Mouse (Mus musculus) CH12.LX (cell line): ENCODE measurements around the gene Scaf4. TPM values are rescaled to one million over a fixed set of nuclear protein-coding genes. Genes with fewer than 3 reads are reported as not detected.

Source experiments
- DNase-seq: peaks from one replicate; pipeline ENCODE4 v3.0.0-alpha.2; 2013; ENCODE audit errors: extremely low read depth
- H3K27ac ChIP-seq: 2 replicates; pipeline ENCODE4 v1.5.1; 2012; ENCODE audit warnings: low read depth, mild to moderate bottlenecking, control low read depth, moderate library complexity; ENCODE audit not compliant: insufficient read depth
- H3K27me3 ChIP-seq: replicated peaks from 2 replicates; pipeline ENCODE3; 2012; ENCODE audit warnings: inconsistent platforms
- H3K36me3 ChIP-seq, 2 experiments: replicated peaks in 1 of 2; 2 replicates each; pipeline versions ENCODE3 to v1.6.1; 2012; ENCODE audit warnings: inconsistent platforms in 1 of 2, low read length in 1 of 2, mild to moderate bottlenecking in 1 of 2, mixed read lengths in 1 of 2, moderate library complexity in 1 of 2; ENCODE audit not compliant: control insufficient read depth in 1 of 2, insufficient read depth in 1 of 2
- H3K4me1 ChIP-seq, 2 experiments: 2 replicates each; pipeline ENCODE4 v1.6.1; 2012; ENCODE audit warnings: inconsistent platforms in 1 of 2, moderate library complexity in 1 of 2; ENCODE audit not compliant: insufficient read depth in 2 of 2, control insufficient read depth in 1 of 2
- H3K4me2 ChIP-seq: 2 replicates; pipeline ENCODE4 v1.6.1; 2012; ENCODE audit warnings: low read depth, mild to moderate bottlenecking, control low read depth; ENCODE audit not compliant: poor library complexity, insufficient read depth, severe bottlenecking
- H3K4me3 ChIP-seq, 3 experiments: fragments of 150-350 bp in 1 of 3; sonication (generic) in 1 of 3; replicated peaks in 1 of 3; 2 replicates each; pipeline versions ENCODE3 to v1.5.1; 2011 to 2012; ENCODE audit warnings: low read depth in 2 of 3, low read length in 2 of 3, mild to moderate bottlenecking in 2 of 3, moderate library complexity in 2 of 3, control low read depth in 1 of 3, improper control_type of control experiment in 1 of 3, inconsistent platforms in 1 of 3, mixed read lengths in 1 of 3; ENCODE audit not compliant: poor library complexity in 1 of 3
- H3K79me2 ChIP-seq: replicated peaks from 2 replicates; pipeline ENCODE4 v1.6.1; 2012; ENCODE audit warnings: mild to moderate bottlenecking, moderate library complexity; ENCODE audit not compliant: control insufficient read depth, poor library complexity, insufficient read depth, severe bottlenecking; ENCODE audit errors: extremely low read depth
- H3K9ac ChIP-seq: 2 replicates; pipeline ENCODE4 v1.6.1; 2012; ENCODE audit warnings: low read depth, mild to moderate bottlenecking, control low read depth, moderate library complexity; ENCODE audit not compliant: insufficient read depth
- H3K9me3 ChIP-seq: replicated peaks from 2 replicates; pipeline ENCODE3; 2012; ENCODE audit warnings: low read length, inconsistent platforms, mixed read lengths
- BHLHE40 ChIP-seq: IDR thresholded peaks from 2 replicates; pipeline ENCODE4 v1.6.1; 2011; ENCODE audit warnings: mild to moderate bottlenecking, low read depth, low read length, improper control_type of control experiment
- CHD2 ChIP-seq: IDR thresholded peaks from 2 replicates; pipeline ENCODE4 v1.6.1; 2011; ENCODE audit warnings: low read length, improper control_type of control experiment
- E2F4 ChIP-seq: IDR thresholded peaks from 2 replicates; pipeline ENCODE4 v1.6.1; 2011; ENCODE audit warnings: low read depth, low read length, improper control_type of control experiment; ENCODE audit not compliant: insufficient replicate concordance
- ELF1 ChIP-seq: IDR thresholded peaks from 2 replicates; pipeline ENCODE4 v1.6.1; 2014; ENCODE audit warnings: low read depth, mild to moderate bottlenecking, inconsistent platforms, low read length, improper control_type of control experiment
- EP300 ChIP-seq: IDR thresholded peaks from 2 replicates; pipeline ENCODE4 v1.6.1; 2011; ENCODE audit warnings: low read length, improper control_type of control experiment
- HCFC1 ChIP-seq: IDR thresholded peaks from 2 replicates; pipeline ENCODE4 v1.6.1; 2012; ENCODE audit warnings: low read depth, mild to moderate bottlenecking, inconsistent platforms, low read length, improper control_type of control experiment
- IRF4 ChIP-seq: IDR thresholded peaks from 2 replicates; pipeline ENCODE4 v1.6.1; 2014; ENCODE audit warnings: low read depth, mild to moderate bottlenecking, inconsistent platforms, low read length, improper control_type of control experiment
- JUN ChIP-seq: IDR thresholded peaks from 2 replicates; pipeline ENCODE4 v1.6.1; 2011; ENCODE audit warnings: low read depth, mild to moderate bottlenecking, low read length, improper control_type of control experiment, moderate library complexity; ENCODE audit not compliant: insufficient read depth
- KAT2A ChIP-seq: IDR thresholded peaks from 2 replicates; pipeline ENCODE4 v1.6.1; 2012; ENCODE audit warnings: low read length, improper control_type of control experiment, inconsistent platforms; ENCODE audit not compliant: insufficient replicate concordance
- MAX ChIP-seq: IDR thresholded peaks from 2 replicates; pipeline ENCODE4 v1.6.1; 2011; ENCODE audit warnings: low read length, improper control_type of control experiment
- MEF2A ChIP-seq: IDR thresholded peaks from 2 replicates; pipeline ENCODE4 v1.6.1; 2014; ENCODE audit warnings: low read depth, mild to moderate bottlenecking, inconsistent platforms, low read length, improper control_type of control experiment, borderline replicate concordance
- MXI1 ChIP-seq: IDR thresholded peaks from 2 replicates; pipeline ENCODE4 v1.6.1; 2011; ENCODE audit warnings: mild to moderate bottlenecking, low read depth, low read length, improper control_type of control experiment
- MYC ChIP-seq: IDR thresholded peaks from 2 replicates; pipeline ENCODE4 v1.6.1; 2011; ENCODE audit warnings: low read depth, mild to moderate bottlenecking, improper control_type of control experiment, low read length
- NELFE ChIP-seq: IDR thresholded peaks from 2 replicates; pipeline ENCODE4 v1.6.1; 2011; ENCODE audit warnings: low read depth, low read length, improper control_type of control experiment
- PAX5 ChIP-seq: IDR thresholded peaks from 2 replicates; pipeline ENCODE4 v1.6.1; 2012; ENCODE audit warnings: low read length, inconsistent platforms, mixed read lengths
- POLR2A ChIP-seq: IDR thresholded peaks from 2 replicates; pipeline ENCODE4 v1.6.1; 2011; ENCODE audit warnings: low read depth, mild to moderate bottlenecking, improper control_type of control experiment, low read length
- RAD21 ChIP-seq: IDR thresholded peaks from 2 replicates; pipeline ENCODE4 v1.6.1; 2011; ENCODE audit warnings: low read depth, mild to moderate bottlenecking, low read length, improper control_type of control experiment, moderate library complexity
- TBP ChIP-seq: conservative IDR thresholded peaks from 2 replicates; pipeline ENCODE4 v1.6.1; 2011; ENCODE audit warnings: low read depth, low read length, improper control_type of control experiment
- USF1 ChIP-seq: IDR thresholded peaks from 2 replicates; pipeline ENCODE4 v1.6.1; 2014; ENCODE audit warnings: low read depth, mild to moderate bottlenecking, inconsistent platforms, low read length, improper control_type of control experiment
- ZC3H11A ChIP-seq: IDR thresholded peaks from 2 replicates; pipeline ENCODE4 v1.6.1; 2012; ENCODE audit warnings: low read depth, mild to moderate bottlenecking, inconsistent platforms, low read length, improper control_type of control experiment
- ZMIZ1 ChIP-seq: IDR thresholded peaks from 2 replicates; pipeline ENCODE4 v1.6.1; 2012; ENCODE audit warnings: low read depth, mild to moderate bottlenecking, inconsistent platforms, low read length, improper control_type of control experiment
- ZNF384 ChIP-seq: IDR thresholded peaks from 2 replicates; pipeline ENCODE4 v1.6.1; 2012; ENCODE audit warnings: low read depth, low read length, improper control_type of control experiment, inconsistent platforms
- dilution Hi-C: fragments of 300-500 bp; cut with MboI; formaldehyde crosslinking; loops from 2 replicates; pipeline ENCODE4 v1.14.3; 2020; ENCODE audit warnings: low sequenced_read_pairs; ENCODE audit not compliant: extremely low pct_unique_long_range_greater_than_20kb, extremely low pct_ligation_motif_present
- in situ Hi-C: fragments of 300-500 bp; cut with MboI; formaldehyde crosslinking; loops from 3 replicates; pipeline ENCODE4 v1.14.3; 2019; ENCODE audit warnings: low sequenced_read_pairs, low pct_ligation_motif_present, low pct_unique_long_range_greater_than_20kb, mixed read lengths
- polyA plus RNA-seq: library from polyadenylated mRNA; unstranded; fragments of >175 nt; gene quantifications from 2 replicates; pipeline ENCODE4 v1.2.1, GENCODE M21; 2012; ENCODE audit warnings: low read depth; ENCODE audit not compliant: insufficient read length
- total RNA-seq, 2 experiments: library from RNA; depleted of rRNA; stranded (reverse); fragments of 300-350 nt in 1 of 2; fragments of >200 nt in 1 of 2; gene quantifications; 2 replicates each; pipeline ENCODE4 v1.2.3; 2012 to 2014

Scaf4 gene
- total and polyA plus RNA-seq, 3 experiments, result 6.0 to 60.4 (median 17.5) TPM

DNA sequence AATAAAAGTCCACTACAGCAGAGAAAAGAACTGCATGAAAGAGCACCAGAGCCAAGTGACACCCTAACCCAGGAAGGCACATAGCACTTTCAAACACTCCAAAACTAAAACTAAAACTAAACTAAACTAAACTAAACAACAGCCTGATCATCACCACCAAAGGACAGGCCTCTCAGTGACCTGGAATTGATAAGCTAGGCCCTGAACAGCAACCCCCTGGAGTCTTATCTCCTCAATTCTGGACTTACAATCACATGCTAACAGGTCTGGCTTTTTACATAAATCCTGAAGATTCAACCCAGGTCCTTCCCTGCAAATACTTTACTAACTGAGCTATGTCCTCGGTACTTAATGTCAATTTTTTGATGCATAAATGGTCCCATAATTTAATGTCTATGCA, 19.2 kb downstream of the Scaf4 start:
- DNase-seq, result no peak
- Histone ChIP-seq H3K36me3 (peaks cover 9 to 59% of the 10 kb centered on the region in 2 experiments), H3K4me1 (peaks cover 0 to 18% of the 10 kb centered on the region in 2 experiments; a peak in 2 of 4 replicates), H3K9me3 (no peaks in the 10 kb centered on the region), H3K27me3 (no peaks in the 10 kb centered on the region), H3K4me3 (no peak overlapping the region), H3K4me2 (no peak overlapping the region), H3K79me2 (peaks cover 43% of the 10 kb centered on the region), H3K9ac (no peak overlapping the region), H3K27ac (no peak overlapping the region)
- in situ Hi-C loops (no loop called here), dilution Hi-C loops (no loop called here)
- TF ChIP-seq PAX5, result no peak
- TF ChIP-seq E2F4, result no peak
- no peak for TF ChIP-seq EP300
- no peak for TF ChIP-seq ZC3H11A
- no peak for TF ChIP-seq MEF2A
- no peak for TF ChIP-seq IRF4
- no peak for TF ChIP-seq TBP
- TF ChIP-seq BHLHE40, result no peak

DNA sequence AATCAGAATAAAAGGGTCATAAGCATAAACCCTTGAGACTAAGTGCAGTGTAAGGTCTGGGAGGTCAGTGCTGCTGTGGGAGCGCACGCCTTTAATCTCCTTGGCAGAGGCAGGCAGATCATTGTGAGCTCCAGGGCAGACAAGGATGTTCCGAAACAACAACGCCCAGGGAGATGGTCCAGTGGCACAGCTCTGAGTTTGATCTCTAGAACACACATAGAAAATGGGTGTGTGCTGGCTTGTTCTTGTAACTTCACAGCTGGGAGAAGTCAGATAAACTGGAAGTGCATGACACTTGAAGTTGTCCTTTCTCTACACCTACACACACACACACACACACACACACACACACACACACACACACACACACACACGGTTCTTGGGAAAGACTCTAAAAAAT, 20.3 kb downstream of the Scaf4 start:
- dilution Hi-C loops, result no loop called here
- no peak overlapping the region for H3K9ac ChIP-seq
- in situ Hi-C loops, result no loop called here
- H3K9me3 ChIP-seq, result no peaks in the 10 kb centered on the region
- peaks cover 19 to 65% of the 10 kb centered on the region in 2 experiments for H3K36me3 ChIP-seq
- H3K27me3 ChIP-seq, result no peaks in the 10 kb centered on the region
- H3K4me3 ChIP-seq, result no peak overlapping the region
- H3K79me2 ChIP-seq, result peaks cover 39% of the 10 kb centered on the region
- no peak for TF ChIP-seq RAD21
- TF ChIP-seq ZC3H11A, result no peak
- no peak for TF ChIP-seq ZMIZ1
- TF ChIP-seq ZNF384, result no peak
- no peak for TF ChIP-seq PAX5
- no peak for TF ChIP-seq HCFC1
- no peak for TF ChIP-seq MXI1
- no peak for TF ChIP-seq MAX
- no peak for TF ChIP-seq ELF1
- no peak for TF ChIP-seq E2F4
- no peak for TF ChIP-seq USF1
- no peak for TF ChIP-seq CHD2
- TF ChIP-seq POLR2A, result no peak
- no peak for TF ChIP-seq KAT2A
- no peak for TF ChIP-seq BHLHE40
- TF ChIP-seq NELFE, result no peak
- no peak for TF ChIP-seq JUN
- TF ChIP-seq MYC, result no peak
- no peak overlapping the region for H3K27ac ChIP-seq
- no peak for DNase-seq
- H3K4me2 ChIP-seq, result no peak overlapping the region
- peaks cover 2 to 27% of the 10 kb centered on the region in 2 experiments for H3K4me1 ChIP-seq
